Mouse (Mus musculus) brain, embryonic 14.5 days (tissue): ENCODE measurements around the gene Prrt3.

Experiments used
- CTCF ChIP-seq: fragments of 200-500 bp; IDR thresholded peaks from 2 replicates; pipeline ENCODE4 v1.5.1; 2012; ENCODE audit warnings: inconsistent platforms, mild to moderate bottlenecking, moderate library complexity, borderline replicate concordance; ENCODE audit not compliant: insufficient read depth, insufficient read length; ENCODE audit errors: extremely low read depth
- POLR2A ChIP-seq: fragments of 200-500 bp; IDR thresholded peaks from 2 replicates; pipeline ENCODE4 v1.6.1; 2012; ENCODE audit warnings: mild to moderate bottlenecking, inconsistent platforms, borderline replicate concordance; ENCODE audit not compliant: poor library complexity, insufficient read depth, insufficient read length, severe bottlenecking; ENCODE audit errors: extremely low read depth

GRCm38 (mm10) chr6:113514600-113514999, 12.9 kb upstream of the Prrt3 start:
- TF ChIP-seq CTCF (no peak), POLR2A (no peak)
